Mouse (Mus musculus) hindbrain, embryonic 14.5 days (tissue): Measurements from ENCODE around the gene Slc36a1. TPM values are rescaled to one million over a fixed set of nuclear protein-coding genes. Genes with fewer than 3 reads are reported as not detected.
A peak's percentile ranks its signal among the peaks of the same experiment; 100 is the strongest.

ENCODE experiments used
- ATAC-seq: fragments of 200-750 bp; cut with Nextera tagmentation; 2 replicates; pipeline ENCODE4 v1.8.0; 2017; ENCODE audit warnings: moderate number of reproducible peaks, mild to moderate bottlenecking, moderate TSS enrichment, moderate library complexity; ENCODE audit not compliant: low FRiP score
- DNase-seq: peaks from one replicate; pipeline ENCODE4 v3.0.0-alpha.2; 2015; ENCODE audit warnings: low spot score
- H3K27ac ChIP-seq: fragments of 300-500 bp; sonication (generic); 2 replicates; pipeline ENCODE4 v1.5.1; 2014; ENCODE audit warnings: mild to moderate bottlenecking, moderate library complexity
- H3K27me3 ChIP-seq: fragments of 300-500 bp; sonication (generic); 2 replicates; pipeline ENCODE4 v1.6.1; 2014; ENCODE audit warnings: mild to moderate bottlenecking, low read length, mixed read lengths; ENCODE audit not compliant: control insufficient read depth, insufficient read depth
- H3K36me3 ChIP-seq: fragments of 300-500 bp; sonication (generic); replicated peaks from 2 replicates; pipeline ENCODE4 v1.6.1; 2014; ENCODE audit not compliant: control insufficient read depth, insufficient read depth
- H3K4me1 ChIP-seq: fragments of 300-500 bp; sonication (generic); replicated peaks from 2 replicates; pipeline ENCODE4 v1.6.1; 2014; ENCODE audit warnings: antibody characterized with exemption, low read length, mixed read lengths; ENCODE audit not compliant: control insufficient read depth, insufficient read depth
- H3K4me2 ChIP-seq: fragments of 300-500 bp; sonication (generic); replicated peaks from 2 replicates; pipeline ENCODE4 v1.6.1; 2014; ENCODE audit warnings: mild to moderate bottlenecking, moderate library complexity
- H3K4me3 ChIP-seq: fragments of 300-500 bp; sonication (generic); replicated peaks from 2 replicates; pipeline ENCODE4 v1.5.1; 2014; ENCODE audit warnings: mild to moderate bottlenecking, low read length
- H3K9ac ChIP-seq: fragments of 300-500 bp; sonication (generic); 2 replicates; pipeline ENCODE4 v1.6.1; 2014
- H3K9me3 ChIP-seq: fragments of 300-500 bp; sonication (generic); 2 replicates; pipeline ENCODE4 v1.6.1; 2016; ENCODE audit warnings: low read length; ENCODE audit not compliant: control insufficient read depth
- WGBS: fragments of 180-500 bp; shearing (Covaris S2); extraction: QIAGEN DNeasy Blood & Tissue Kit; methylation state at CpG from one replicate; pipeline ENCODE4 v1.1.7; 2014; 5-methylcytosine and 5-hydroxymethylcytosine counted together
- polyA plus RNA-seq: library from polyadenylated mRNA; unstranded; fragments of >200 nt; fragmentation: Nextera tagmentation; extraction: Ambion mirVana; gene quantifications from 2 replicates; pipeline ENCODE4 v1.2.1, GENCODE M21; 2014

Slc36a1 gene
- 4.8 and 5.2 TPM in 2 replicates for polyA plus RNA-seq

- Histone ChIP-seq H3K27me3 (no peaks in the 10 kb centered on the region), H3K4me1 (peaks cover 21% of the 10 kb centered on the region), H3K4me2 (peak within 1 kb of the TSS; percentile 92), H3K4me3 (peak within 1 kb of the TSS; percentile 79), H3K9me3 (no peaks in the 10 kb centered on the region), H3K27ac (0 out of 2 replicates have a peak within 1 kb of the TSS, but pooled peaks have one; percentile 11), H3K9ac (peak within 1 kb of the TSS; percentile 86), H3K36me3 (no peaks in the 10 kb centered on the region)
- peak; percentile 97 for DNase-seq
- ATAC-seq, result peak; percentile 94
- WGBS, result under 1% methylated on average over 31 of the region's 31 CpGs
Measured at GRCm38 (mm10) chr11:55204159-55204596, at the start of gene Slc36a1. Gene Slc36a1, plus strand, starts transcription at chr11:55204350.

- DNase-seq (no peak), ATAC-seq (no peak)
- H3K4me3 ChIP-seq, result no peak overlapping the region
- H3K27ac ChIP-seq, result no peak overlapping the region
- H3K27me3 ChIP-seq, result no peaks in the 10 kb centered on the region
- no peaks in the 10 kb centered on the region for H3K36me3 ChIP-seq
- no peaks in the 10 kb centered on the region for H3K4me1 ChIP-seq
- WGBS, result 78% methylated on average over 3 of the region's 3 CpGs
- H3K9me3 ChIP-seq, result no peaks in the 10 kb centered on the region
- H3K4me2 ChIP-seq, result no peak overlapping the region
- H3K9ac ChIP-seq, result no peak overlapping the region
Measured at GRCm38 (mm10) chr11:55154398-55155069, 49.6 kb upstream of the Slc36a1 start.

- Histone ChIP-seq H3K9me3 (no peaks in the 10 kb centered on the region), H3K36me3 (no peaks in the 10 kb centered on the region), H3K4me2 (no peak overlapping the region), H3K4me1 (no peaks in the 10 kb centered on the region), H3K27me3 (no peaks in the 10 kb centered on the region), H3K27ac (no peak overlapping the region), H3K4me3 (no peak overlapping the region), H3K9ac (no peak overlapping the region)
- 84% methylated on average over 6 of the region's 6 CpGs for WGBS
- no peak for DNase-seq
- no peak for ATAC-seq
Measured at GRCm38 (mm10) chr11:55155070-55155421, 49.1 kb upstream of the Slc36a1 start.

GRCm38 (mm10) chr11:55158785-55159359 lies 45.3 kb upstream of the Slc36a1 start:
- Histone ChIP-seq H3K27ac (no peak overlapping the region), H3K4me3 (no peak overlapping the region), H3K36me3 (no peaks in the 10 kb centered on the region), H3K27me3 (no peaks in the 10 kb centered on the region), H3K4me1 (no peaks in the 10 kb centered on the region), H3K9me3 (no peaks in the 10 kb centered on the region), H3K4me2 (no peak overlapping the region), H3K9ac (no peak overlapping the region)
- ATAC-seq (no peak), DNase-seq (peak; percentile 72)
- WGBS, result 54% methylated on average over 13 of the region's 13 CpGs

- no peaks in the 10 kb centered on the region for H3K9me3 ChIP-seq
- no peak overlapping the region for H3K4me3 ChIP-seq
- 53% methylated on average over 9 of the region's 9 CpGs for WGBS
- no peaks in the 10 kb centered on the region for H3K27me3 ChIP-seq
- no peak for DNase-seq
- ATAC-seq, result no peak
- H3K27ac ChIP-seq, result no peak overlapping the region
- no peaks in the 10 kb centered on the region for H3K36me3 ChIP-seq
- no peak overlapping the region for H3K4me2 ChIP-seq
- no peak overlapping the region for H3K9ac ChIP-seq
- no peaks in the 10 kb centered on the region for H3K4me1 ChIP-seq
Measured at GRCm38 (mm10) chr11:55162670-55163069, 41.5 kb upstream of the Slc36a1 start.

GRCm38 (mm10) chr11:55164723-55165122 lies 39.4 kb upstream of the Slc36a1 start:
- Histone ChIP-seq H3K4me3 (no peak overlapping the region), H3K4me1 (no peaks in the 10 kb centered on the region), H3K9me3 (no peaks in the 10 kb centered on the region), H3K27ac (no peak overlapping the region), H3K27me3 (no peaks in the 10 kb centered on the region), H3K36me3 (no peaks in the 10 kb centered on the region), H3K9ac (no peak overlapping the region), H3K4me2 (no peak overlapping the region)
- no peak for DNase-seq
- WGBS, result 51% methylated on average over 3 of the region's 3 CpGs
- ATAC-seq, result no peak

GRCm38 (mm10) chr11:55165748-55166147 lies 38.4 kb upstream of the Slc36a1 start:
- no peaks in the 10 kb centered on the region for H3K27me3 ChIP-seq
- ATAC-seq (no peak), DNase-seq (no peak)
- no peak overlapping the region for H3K4me3 ChIP-seq
- no peak overlapping the region for H3K9ac ChIP-seq
- 93% methylated on average over 6 of the region's 7 CpGs for WGBS
- no peaks in the 10 kb centered on the region for H3K9me3 ChIP-seq
- no peaks in the 10 kb centered on the region for H3K36me3 ChIP-seq
- H3K4me2 ChIP-seq, result no peak overlapping the region
- H3K4me1 ChIP-seq, result no peaks in the 10 kb centered on the region
- no peak overlapping the region for H3K27ac ChIP-seq

- 82% methylated on average over 4 of the region's 4 CpGs for WGBS
- Histone ChIP-seq H3K4me2 (no peak overlapping the region), H3K9ac (no peak overlapping the region)
Measured at GRCm38 (mm10) chr11:55168504-55168903, 35.6 kb upstream of the Slc36a1 start.

GRCm38 (mm10) chr11:55168914-55169313 lies 35.2 kb upstream of the Slc36a1 start:
- 88% methylated on average over 6 of the region's 6 CpGs for WGBS
- no peak for DNase-seq
- ATAC-seq, result no peak
- Histone ChIP-seq H3K27ac (no peak overlapping the region), H3K9ac (no peak overlapping the region), H3K27me3 (no peaks in the 10 kb centered on the region), H3K4me3 (no peak overlapping the region), H3K36me3 (no peaks in the 10 kb centered on the region), H3K4me1 (no peaks in the 10 kb centered on the region), H3K4me2 (no peak overlapping the region), H3K9me3 (no peaks in the 10 kb centered on the region)

More at GRCm38 (mm10) chr11:55168504-55168903, 35.6 kb upstream of the Slc36a1 start:
- Histone ChIP-seq H3K27ac (no peak overlapping the region), H3K9me3 (no peaks in the 10 kb centered on the region), H3K4me3 (no peak overlapping the region), H3K4me1 (no peaks in the 10 kb centered on the region), H3K36me3 (no peaks in the 10 kb centered on the region), H3K27me3 (no peaks in the 10 kb centered on the region)
- DNase-seq (no peak), ATAC-seq (no peak)
